Mouse (Mus musculus) granulocyte monocyte progenitor cell, adult 5-6 weeks (primary cell): ENCODE measurements around the gene Prkcz. TPM values are rescaled to one million over a fixed set of nuclear protein-coding genes. Genes with fewer than 3 reads are reported as not detected.

ENCODE experiments used
- ATAC-seq: replicated peaks from 2 replicates; pipeline ENCODE4 v1.8.0; 2016; ENCODE audit warnings: mild to moderate bottlenecking, moderate TSS enrichment, inconsistent platforms; ENCODE audit not compliant: poor library complexity, severe bottlenecking
- total RNA-seq, 2 experiments: library from RNA; stranded (forward) in 1 of 2; stranded (reverse) in 1 of 2; fragments of 200-712, 200-1000 nt in 1 of 2; fragments of >200 nt in 1 of 2; fragmentation: Nextera tagmentation in 1 of 2; gene quantifications; 2 replicates each; pipeline ENCODE4 v1.2.3; 2014 to 2017

Prkcz gene
- total RNA-seq, 2 experiments from 2014 or later, result not detected

GRCm38 (mm10) chr4:155288586-155288985 is 72.6 kb downstream of the Prkcz start:
- no peak for ATAC-seq

GRCm38 (mm10) chr4:155287713-155288112 is 73.4 kb downstream of the Prkcz start:
- no peak for ATAC-seq

- no peak for ATAC-seq
Observed at GRCm38 (mm10) chr4:155286090-155286489, 75.1 kb downstream of the Prkcz start.

- ATAC-seq, result no peak
Observed at GRCm38 (mm10) chr4:155284521-155285379, 76.4 kb downstream of the Prkcz start.

- no peak for ATAC-seq
Observed at GRCm38 (mm10) chr4:155283585-155283984, 77.6 kb downstream of the Prkcz start.

- no peak for ATAC-seq
Observed at GRCm38 (mm10) chr4:155283001-155283503, 78.1 kb downstream of the Prkcz start.

GRCm38 (mm10) chr4:155282231-155282630 is 78.9 kb downstream of the Prkcz start:
- no peak for ATAC-seq

GRCm38 (mm10) chr4:155281652-155282051 is 79.5 kb downstream of the Prkcz start:
- ATAC-seq, result 0 out of 2 replicates have a peak, but pooled peaks have one; percentile 26

GRCm38 (mm10) chr4:155281227-155281626 is 79.9 kb downstream of the Prkcz start:
- no peak for ATAC-seq

GRCm38 (mm10) chr4:155280768-155281121 is 80.4 kb downstream of the Prkcz start:
- no peak for ATAC-seq

GRCm38 (mm10) chr4:155279926-155280767 is 81.0 kb downstream of the Prkcz start:
- no peak for ATAC-seq

GRCm38 (mm10) chr4:155279054-155279453 is 82.1 kb downstream of the Prkcz start:
- no peak for ATAC-seq

- no peak for ATAC-seq
Observed at GRCm38 (mm10) chr4:155277963-155278362, 83.2 kb downstream of the Prkcz start.

GRCm38 (mm10) chr4:155274851-155275250 is 86.3 kb downstream of the Prkcz start:
- no peak for ATAC-seq

GRCm38 (mm10) chr4:155274451-155274850 is 86.7 kb downstream of the Prkcz start:
- no peak for ATAC-seq

GRCm38 (mm10) chr4:155268382-155268781 is 92.8 kb downstream of the Prkcz start:
- ATAC-seq, result peak; percentile 75

GRCm38 (mm10) chr4:155267639-155268175 is 93.5 kb downstream of the Prkcz start:
- no peak for ATAC-seq

GRCm38 (mm10) chr4:155267047-155267543 is 94.1 kb downstream of the Prkcz start:
- ATAC-seq, result no peak

- ATAC-seq, result no peak
Observed at GRCm38 (mm10) chr4:155264521-155265321, 96.4 kb downstream of the Prkcz start.

GRCm38 (mm10) chr4:155252253-155252652 is 108.9 kb downstream of the Prkcz start:
- no peak for ATAC-seq
